Mouse (Mus musculus) liver, embryonic 14.5 days (tissue): ENCODE measurements around the gene Agpat4. TPM values are rescaled to one million over a fixed set of nuclear protein-coding genes. Genes with fewer than 3 reads are reported as not detected.

Experiments used
- ATAC-seq: fragments of 200-750 bp; cut with Nextera tagmentation; 2 replicates; pipeline ENCODE4 v1.8.0; 2017; ENCODE audit warnings: moderate number of reproducible peaks, mild to moderate bottlenecking, moderate library complexity; ENCODE audit not compliant: insufficient read depth
- DNase-seq, 3 experiments: peaks; one replicate each; pipeline ENCODE4 v3.0.0-alpha.2; 2012 to 2013; ENCODE audit warnings: low read depth in 3 of 3, low spot score in 3 of 3
- H3K27ac ChIP-seq: fragments of 300-500 bp; sonication (generic); 2 replicates; pipeline ENCODE4 v1.5.1; 2014; ENCODE audit warnings: moderate library complexity, mild to moderate bottlenecking, control low read depth, inconsistent platforms
- H3K27me3 ChIP-seq: fragments of 300-500 bp; sonication (generic); 2 replicates; pipeline ENCODE4 v1.6.1; 2014; ENCODE audit warnings: mild to moderate bottlenecking, low read length, moderate library complexity; ENCODE audit not compliant: control insufficient read depth, insufficient read depth
- H3K36me3 ChIP-seq: fragments of 300-500 bp; sonication (generic); replicated peaks from 2 replicates; pipeline ENCODE4 v1.6.1; 2014; ENCODE audit warnings: low read depth; ENCODE audit not compliant: control insufficient read depth, insufficient read depth
- H3K4me1 ChIP-seq, 2 experiments: fragments of 200-500 bp in 1 of 2; fragments of 300-500 bp in 1 of 2; sonication (generic) in 1 of 2; replicated peaks; 2 replicates each; pipeline ENCODE4 v1.6.1; 2012 to 2014; ENCODE audit warnings: antibody characterized with exemption in 1 of 2, inconsistent platforms in 1 of 2, low read length in 1 of 2; ENCODE audit not compliant: control insufficient read depth in 2 of 2, insufficient read depth in 2 of 2
- H3K4me2 ChIP-seq: fragments of 300-500 bp; sonication (generic); 2 replicates; pipeline ENCODE4 v1.6.1; 2014; ENCODE audit warnings: low read depth, mild to moderate bottlenecking, control low read depth, moderate library complexity
- H3K4me3 ChIP-seq, 2 experiments: fragments of 200-500 bp in 1 of 2; fragments of 300-500 bp in 1 of 2; sonication (generic) in 1 of 2; 2 replicates each; pipeline ENCODE4 v1.5.1; 2012 to 2014; ENCODE audit warnings: low read depth in 2 of 2, low read length in 2 of 2, mild to moderate bottlenecking in 2 of 2, control low read depth in 1 of 2, inconsistent platforms in 1 of 2, moderate library complexity in 1 of 2; ENCODE audit not compliant: insufficient read depth in 1 of 2
- H3K9ac ChIP-seq: fragments of 300-500 bp; sonication (generic); replicated peaks from 2 replicates; pipeline ENCODE4 v1.6.1; 2014; ENCODE audit warnings: mild to moderate bottlenecking, control low read depth, moderate library complexity
- H3K9me3 ChIP-seq: fragments of 300-500 bp; sonication (generic); 2 replicates; pipeline ENCODE4 v1.6.1; 2016; ENCODE audit warnings: low read length, mixed read lengths; ENCODE audit not compliant: control insufficient read depth
- CTCF ChIP-seq: IDR thresholded peaks from 2 replicates; pipeline ENCODE4 v1.5.1; 2016; ENCODE audit warnings: antibody characterized with exemption, low read depth, control low read depth
- EP300 ChIP-seq: IDR thresholded peaks from 2 replicates; pipeline ENCODE4 v1.6.1; 2016; ENCODE audit warnings: antibody characterized with exemption, low read depth
- WGBS: fragments of 180-500 bp; shearing (Covaris S2); extraction: QIAGEN DNeasy Blood & Tissue Kit; methylation state at CpG from one replicate; pipeline ENCODE4 v1.1.7; 2014; ENCODE audit not compliant: insufficient replicate concordance; 5-methylcytosine and 5-hydroxymethylcytosine counted together
- polyA plus RNA-seq, 2 experiments: library from polyadenylated mRNA; depleted of rRNA in 1 of 2; stranded (reverse) in 1 of 2; unstranded in 1 of 2; fragments of >200 nt; fragmentation: Nextera tagmentation in 1 of 2; extraction: Ambion mirVana in 1 of 2; gene quantifications; 2 replicates each; pipeline versions ENCODE4 v1.2.1 to v1.2.3; 2012 to 2014

Gene Agpat4
- polyA plus RNA-seq, 2 experiments: 10.5 to 16.2 TPM

DNA sequence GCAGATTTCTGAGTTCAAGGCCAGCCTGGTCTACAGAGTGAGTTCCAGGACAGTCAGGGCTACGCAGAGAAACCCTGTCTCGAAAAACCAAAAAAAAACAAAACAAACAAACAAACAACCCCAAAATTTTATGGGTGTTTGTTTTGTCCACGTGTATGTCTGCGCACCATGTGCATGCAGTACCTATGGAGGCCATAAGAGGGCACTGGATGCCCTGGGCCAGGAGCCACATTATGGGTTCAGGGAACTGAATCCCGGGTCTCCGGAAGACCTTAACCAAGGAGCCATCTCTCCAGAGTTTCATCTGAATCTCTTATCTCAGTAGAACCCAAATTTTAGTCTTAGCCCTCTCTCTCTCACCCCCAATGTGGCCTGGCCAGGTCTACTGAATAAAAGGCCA, 14.7 kb upstream of the Agpat4 start:
- H3K36me3 ChIP-seq: no peaks in the 10 kb centered on the region
- peaks cover 17 to 18% of the 10 kb centered on the region in 2 experiments for H3K4me1 ChIP-seq
- no peak overlapping the region for H3K9ac ChIP-seq
- 66% methylated on average over 6 of the region's 6 CpGs for WGBS
- H3K27ac ChIP-seq: peak overlapping the region; percentile 53
- H3K27me3 ChIP-seq: no peaks in the 10 kb centered on the region
- ATAC-seq: peak; percentile 47; the same call in 1 of the 2 replicates
- H3K4me3 ChIP-seq: no peak overlapping the region
- TF ChIP-seq EP300: no peak
- TF ChIP-seq CTCF: peak; percentile 86
- H3K9me3 ChIP-seq: no peaks in the 10 kb centered on the region
- no peak for DNase-seq
- H3K4me2 ChIP-seq: peak overlapping the region; percentile 38

DNA sequence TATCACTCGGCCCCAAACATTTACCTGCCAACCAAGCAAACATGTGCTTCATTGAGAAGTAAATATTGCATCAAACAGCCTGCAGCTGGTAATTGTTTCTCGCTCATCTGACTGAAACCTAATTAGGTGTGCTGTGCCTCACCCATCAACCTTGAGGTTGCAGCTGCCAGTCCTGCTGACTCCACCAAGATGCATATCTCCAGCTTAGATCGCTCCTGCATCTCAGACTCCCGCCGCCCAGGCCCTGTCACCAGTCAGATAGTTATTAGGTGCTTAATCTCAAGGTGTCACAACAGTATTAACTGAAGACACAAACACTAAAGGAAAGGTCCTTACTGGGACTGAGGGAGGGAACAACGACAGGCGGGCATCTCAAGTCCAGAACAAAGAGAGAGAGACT, 14.3 kb upstream of the Agpat4 start:
- Histone ChIP-seq H3K4me3 (no peak overlapping the region), H3K27me3 (no peaks in the 10 kb centered on the region), H3K4me1 (peaks cover 17 to 18% of the 10 kb centered on the region in 2 experiments), H3K36me3 (no peaks in the 10 kb centered on the region), H3K4me2 (peak overlapping the region; percentile 38), H3K9me3 (no peaks in the 10 kb centered on the region), H3K27ac (peak overlapping the region; percentile 53), H3K9ac (peak overlapping the region; percentile 16; the same call in 1 of the 2 replicates)
- DNase-seq (no peak), ATAC-seq (peak; percentile 82)
- no peak; the same call in none of the 2 replicates for TF ChIP-seq EP300
- TF ChIP-seq CTCF: no peak
- WGBS: 45% methylated on average over 7 of the region's 7 CpGs

DNA sequence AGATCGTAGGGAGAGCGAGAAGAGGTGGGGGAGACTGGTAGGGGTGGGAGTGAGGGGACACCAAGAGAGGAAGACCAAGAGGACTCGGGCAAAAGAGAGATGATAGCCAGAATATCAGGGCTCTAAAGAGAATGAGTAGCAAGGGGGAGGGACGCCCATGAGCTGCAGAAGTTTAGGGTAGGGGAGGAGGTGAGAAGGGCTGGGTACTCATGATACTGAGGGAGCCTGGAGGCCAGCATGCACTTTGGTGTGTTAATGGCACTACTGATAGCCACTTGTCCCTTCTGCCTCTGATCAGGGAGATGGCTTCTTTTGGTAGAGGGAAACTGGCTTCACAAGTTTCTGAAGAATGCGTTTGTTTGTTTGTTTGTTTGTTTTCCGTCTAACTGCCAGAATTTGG, 13.8 kb upstream of the Agpat4 start:
- H3K27ac ChIP-seq: peak overlapping the region; percentile 53
- no peaks in the 10 kb centered on the region for H3K27me3 ChIP-seq
- DNase-seq (no peak), ATAC-seq (peak; percentile 86)
- peaks cover 17 to 18% of the 10 kb centered on the region in 2 experiments for H3K4me1 ChIP-seq
- peak overlapping the region; percentile 16; the same call in 1 of the 2 replicates for H3K9ac ChIP-seq
- WGBS: 59% methylated on average over 6 of the region's 6 CpGs
- TF ChIP-seq CTCF (no peak), EP300 (no peak)
- H3K4me2 ChIP-seq: peak overlapping the region; percentile 38; the same call in 1 of the 2 replicates
- H3K9me3 ChIP-seq: no peaks in the 10 kb centered on the region
- no peaks in the 10 kb centered on the region for H3K36me3 ChIP-seq
- H3K4me3 ChIP-seq: no peak overlapping the region

DNA sequence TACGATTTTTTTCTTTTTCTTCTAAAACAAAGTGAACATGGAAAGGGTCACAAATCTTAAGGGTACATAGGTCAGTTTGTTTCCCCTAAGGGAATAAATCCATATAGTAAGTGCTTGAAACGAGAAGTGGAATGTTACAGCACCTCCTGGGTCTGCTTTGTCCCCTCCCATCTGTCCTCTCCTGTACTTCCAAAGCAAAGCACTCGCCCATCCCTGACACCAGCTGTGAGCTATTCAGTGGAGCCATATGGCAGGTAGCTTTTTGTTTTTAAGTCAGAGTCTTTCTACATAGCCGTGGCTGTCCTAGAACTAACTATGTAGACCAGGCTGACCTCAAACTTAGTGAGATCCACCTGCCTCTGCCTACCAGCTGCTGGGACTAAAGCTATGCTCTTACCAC, 12.2 kb upstream of the Agpat4 start:
- Histone ChIP-seq H3K27me3 (no peaks in the 10 kb centered on the region), H3K36me3 (no peaks in the 10 kb centered on the region), H3K4me3 (no peak overlapping the region), H3K4me1 (peaks cover 17 to 18% of the 10 kb centered on the region in 2 experiments), H3K9me3 (no peaks in the 10 kb centered on the region), H3K27ac (no peak overlapping the region), H3K9ac (no peak overlapping the region), H3K4me2 (no peak overlapping the region)
- ATAC-seq (no peak), DNase-seq (no peak)
- WGBS: 62% methylated on average over 4 of the region's 4 CpGs
- TF ChIP-seq CTCF (no peak), EP300 (no peak)

DNA sequence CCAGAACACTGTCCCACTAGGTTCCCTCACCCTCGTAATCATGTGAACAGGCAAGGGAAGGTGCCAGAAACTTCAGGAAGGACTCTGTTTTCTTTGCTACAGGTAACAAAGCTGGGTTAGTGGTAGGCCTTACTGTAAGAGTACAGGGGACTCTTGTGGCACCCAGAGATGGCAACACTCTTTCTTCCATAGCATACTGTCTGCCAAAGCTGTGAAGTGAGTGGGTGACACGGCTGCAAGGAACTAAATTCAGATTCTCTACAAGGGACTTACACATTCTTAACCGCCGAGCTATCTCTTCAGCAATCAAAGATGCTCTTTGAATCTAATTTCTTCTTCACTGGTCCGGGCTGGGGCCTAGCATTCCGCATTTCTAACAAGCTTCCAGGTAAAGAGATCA, 4.9 kb upstream of the Agpat4 start:
- H3K27me3 ChIP-seq: no peaks in the 10 kb centered on the region
- no peaks in the 10 kb centered on the region for H3K36me3 ChIP-seq
- 79% methylated on average over 6 of the region's 6 CpGs for WGBS

More for the DNA sequence above, 4.9 kb upstream of the Agpat4 start:
- peaks cover 3% of the 10 kb centered on the region for H3K9me3 ChIP-seq
- no peak for DNase-seq
- no peak overlapping the region for H3K27ac ChIP-seq
- H3K4me2 ChIP-seq: no peak overlapping the region
- peaks cover 7% of the 10 kb centered on the region in 2 experiments; a peak in 3 of 4 replicates for H3K4me1 ChIP-seq
- H3K4me3 ChIP-seq: no peak overlapping the region
- no peak for TF ChIP-seq CTCF
- TF ChIP-seq EP300: no peak
- no peak overlapping the region for H3K9ac ChIP-seq
- no peak for ATAC-seq
